Mouse (Mus musculus) embryonic facial prominence, embryonic 12.5 days (tissue): Measurements from ENCODE around the gene Palmd. TPM values are rescaled to one million over a fixed set of nuclear protein-coding genes. Genes with fewer than 3 reads are reported as not detected.

Experiments used
- ATAC-seq: fragments of 200-750 bp; cut with Nextera tagmentation; 2 replicates; pipeline ENCODE4 v1.8.0; 2017; ENCODE audit not compliant: insufficient number of reproducible peaks, insufficient read depth, low FRiP score, low TSS enrichment
- H3K27ac ChIP-seq: fragments of 300-500 bp; sonication (generic); 2 replicates; pipeline ENCODE4 v1.5.1; 2016; ENCODE audit warnings: mild to moderate bottlenecking
- H3K27me3 ChIP-seq: fragments of 300-500 bp; sonication (generic); 2 replicates; pipeline ENCODE4 v1.6.1; 2016; ENCODE audit warnings: mild to moderate bottlenecking, moderate library complexity
- H3K36me3 ChIP-seq: fragments of 300-500 bp; sonication (generic); 2 replicates; pipeline ENCODE4 v1.6.1; 2016; ENCODE audit warnings: mild to moderate bottlenecking
- H3K4me1 ChIP-seq: fragments of 300-500 bp; sonication (generic); 2 replicates; pipeline ENCODE4 v1.6.1; 2016
- H3K4me2 ChIP-seq: fragments of 300-500 bp; sonication (generic); replicated peaks from 2 replicates; pipeline ENCODE4 v1.6.1; 2016; ENCODE audit warnings: mild to moderate bottlenecking, moderate library complexity
- H3K4me3 ChIP-seq: fragments of 300-500 bp; sonication (generic); 2 replicates; pipeline ENCODE4 v1.5.1; 2016; ENCODE audit warnings: mild to moderate bottlenecking
- H3K9ac ChIP-seq: fragments of 300-500 bp; sonication (generic); 2 replicates; pipeline ENCODE4 v1.6.1; 2016; ENCODE audit warnings: mild to moderate bottlenecking, moderate library complexity
- H3K9me3 ChIP-seq: fragments of 300-500 bp; sonication (generic); 2 replicates; pipeline ENCODE4 v1.6.1; 2016; ENCODE audit warnings: mild to moderate bottlenecking, moderate library complexity
- WGBS: fragments of 180-500 bp; shearing (Covaris S2); methylation state at CpG from one replicate; pipeline ENCODE4 v1.1.7; 2016; 5-methylcytosine and 5-hydroxymethylcytosine counted together
- polyA plus RNA-seq: library from polyadenylated mRNA; unstranded; fragments of >200 nt; fragmentation: Nextera tagmentation; extraction: Ambion mirVana; gene quantifications from 2 replicates; pipeline ENCODE4 v1.2.1, GENCODE M21; 2016

Gene Palmd
- polyA plus RNA-seq, 1 experiment from 2014 or later, result 7.3 TPM

DNA sequence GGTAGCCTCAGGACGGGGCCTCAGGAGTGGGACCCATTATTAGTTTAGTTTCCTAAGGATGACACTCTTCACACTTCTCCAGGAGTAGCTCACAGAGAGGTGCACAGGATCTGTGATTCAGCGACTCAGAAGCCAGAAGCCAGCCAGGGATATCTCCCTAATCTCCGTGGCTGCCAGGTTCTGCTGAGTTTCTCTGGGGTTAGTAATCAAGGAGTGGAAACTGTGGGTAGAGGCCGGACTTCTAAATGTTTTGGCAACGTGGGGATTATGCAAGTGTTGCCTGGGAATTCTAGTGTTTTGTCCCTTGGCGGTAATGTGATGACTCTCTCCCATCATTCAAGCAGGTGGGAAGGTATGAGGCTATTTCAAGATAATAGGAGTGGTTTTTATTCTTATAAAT, 13.7 kb downstream of the Palmd start:
- 63% methylated on average over 6 of the region's 6 CpGs for WGBS
- Histone ChIP-seq H3K9me3 (no peaks in the 10 kb centered on the region), H3K27me3 (no peaks in the 10 kb centered on the region), H3K9ac (no peak overlapping the region), H3K4me1 (no peaks in the 10 kb centered on the region), H3K4me3 (no peak overlapping the region), H3K27ac (no peak overlapping the region), H3K36me3 (no peaks in the 10 kb centered on the region), H3K4me2 (no peak overlapping the region)
- ATAC-seq, result no peak

DNA sequence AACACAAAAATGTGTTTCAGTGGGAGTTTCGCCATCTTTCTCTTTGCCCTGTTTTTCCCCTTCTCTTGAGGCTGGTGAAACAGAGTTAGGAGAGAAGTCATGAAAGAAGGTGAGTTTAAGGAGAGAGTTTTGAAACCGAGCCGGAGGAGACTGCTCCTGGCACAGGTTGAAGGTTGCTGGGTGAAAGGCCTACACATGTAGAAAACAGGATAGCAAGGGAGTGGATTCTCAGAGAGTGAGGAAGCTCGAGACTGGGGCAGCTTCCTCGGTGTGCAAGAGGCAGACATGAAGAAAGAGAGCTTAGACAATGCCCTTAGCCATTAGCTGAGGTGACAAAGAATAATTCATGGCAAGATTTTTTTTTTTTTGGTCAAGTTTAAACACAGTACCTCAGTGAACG, 15.4 kb downstream of the Palmd start:
- no peak for ATAC-seq
- Histone ChIP-seq H3K27ac (no peak overlapping the region), H3K4me3 (no peak overlapping the region), H3K4me1 (no peaks in the 10 kb centered on the region), H3K4me2 (no peak overlapping the region), H3K9me3 (no peaks in the 10 kb centered on the region), H3K9ac (no peak overlapping the region), H3K27me3 (no peaks in the 10 kb centered on the region), H3K36me3 (no peaks in the 10 kb centered on the region)
- 84% methylated on average over 6 of the region's 6 CpGs for WGBS

DNA sequence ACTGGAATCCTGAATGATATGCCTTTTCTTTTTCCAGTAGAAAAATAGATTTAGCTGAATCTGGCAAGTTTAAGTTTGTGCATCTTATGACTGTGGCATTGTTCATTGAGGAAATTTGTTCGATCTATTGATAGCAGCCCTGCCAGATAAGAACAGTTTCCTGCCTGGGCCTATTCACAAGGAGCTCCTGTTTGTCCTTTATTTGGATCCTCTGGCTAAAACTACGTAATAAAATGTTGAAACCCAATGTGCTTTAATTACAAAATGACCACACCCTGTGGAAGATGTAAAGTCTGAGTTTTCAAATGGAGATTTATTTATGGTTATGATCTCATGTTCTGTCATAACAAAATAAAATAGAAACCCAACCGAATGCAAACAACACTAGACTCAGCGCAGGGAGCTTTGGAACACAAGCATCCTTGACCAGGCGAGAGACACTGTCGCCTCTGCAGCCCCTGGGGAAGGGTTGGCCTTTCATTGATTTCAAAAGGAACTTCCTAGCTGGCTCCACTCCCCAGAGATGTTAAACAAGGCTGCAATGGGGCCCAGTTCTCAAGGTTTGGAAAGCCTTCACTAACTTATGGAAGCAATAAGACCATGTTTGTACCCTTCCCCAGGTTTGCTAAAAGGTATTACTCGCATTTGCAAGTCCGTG, 16.4 kb downstream of the Palmd start:
- Histone ChIP-seq H3K9me3 (no peaks in the 10 kb centered on the region), H3K27me3 (no peaks in the 10 kb centered on the region), H3K4me1 (no peaks in the 10 kb centered on the region), H3K27ac (no peak overlapping the region), H3K4me3 (no peak overlapping the region), H3K9ac (no peak overlapping the region), H3K4me2 (no peak overlapping the region), H3K36me3 (no peaks in the 10 kb centered on the region)
- ATAC-seq, result no peak
- 75% methylated on average over 8 of the region's 8 CpGs for WGBS

DNA sequence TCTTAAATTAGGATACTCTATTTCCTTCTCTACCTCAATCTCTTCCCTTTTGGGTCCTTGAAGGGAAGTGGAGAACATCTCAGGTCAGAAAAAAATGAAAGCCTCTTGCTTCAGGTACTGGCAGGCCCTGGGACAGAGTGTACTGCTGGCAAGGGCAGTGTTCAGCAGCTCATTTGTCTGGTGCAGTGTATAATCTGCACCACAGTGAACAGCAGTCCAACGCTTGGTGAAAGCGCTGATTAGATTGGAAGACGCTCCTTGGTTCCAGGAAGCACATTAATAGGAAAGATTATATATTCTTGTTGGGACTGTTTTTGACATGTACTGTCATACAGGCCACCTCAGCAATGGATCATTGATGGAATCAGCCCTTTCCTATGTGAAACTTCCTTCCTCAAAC, 17.3 kb downstream of the Palmd start:
- H3K4me2 ChIP-seq, result no peak overlapping the region
- no peaks in the 10 kb centered on the region for H3K4me1 ChIP-seq
- H3K9me3 ChIP-seq, result no peaks in the 10 kb centered on the region
- H3K9ac ChIP-seq, result no peak overlapping the region
- ATAC-seq, result no peak
- no peaks in the 10 kb centered on the region for H3K27me3 ChIP-seq
- no peaks in the 10 kb centered on the region for H3K36me3 ChIP-seq
- no peak overlapping the region for H3K27ac ChIP-seq
- 93% methylated on average over 3 of the region's 3 CpGs for WGBS
- no peak overlapping the region for H3K4me3 ChIP-seq

DNA sequence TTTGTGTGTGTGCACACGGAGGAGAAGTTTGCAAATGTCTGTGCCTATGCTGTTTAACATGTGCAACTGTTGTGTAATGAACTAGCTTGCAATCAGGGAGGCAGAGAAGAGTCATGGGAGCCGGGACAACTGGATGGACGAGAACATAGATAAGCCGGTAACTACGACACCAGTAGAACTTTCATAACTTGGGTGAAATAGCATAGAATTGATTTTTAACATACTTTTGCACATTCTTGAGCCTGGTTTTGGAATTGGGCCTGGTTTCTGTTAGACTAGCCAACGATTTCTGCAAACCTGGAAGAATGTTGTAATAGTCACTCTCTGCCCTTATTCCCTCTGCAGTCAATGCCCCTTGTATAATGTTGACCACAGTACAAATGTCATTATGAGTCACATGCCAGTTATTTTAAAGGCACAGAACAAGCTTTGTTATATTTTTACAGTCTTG, 18.1 kb downstream of the Palmd start:
- no peak for ATAC-seq

DNA sequence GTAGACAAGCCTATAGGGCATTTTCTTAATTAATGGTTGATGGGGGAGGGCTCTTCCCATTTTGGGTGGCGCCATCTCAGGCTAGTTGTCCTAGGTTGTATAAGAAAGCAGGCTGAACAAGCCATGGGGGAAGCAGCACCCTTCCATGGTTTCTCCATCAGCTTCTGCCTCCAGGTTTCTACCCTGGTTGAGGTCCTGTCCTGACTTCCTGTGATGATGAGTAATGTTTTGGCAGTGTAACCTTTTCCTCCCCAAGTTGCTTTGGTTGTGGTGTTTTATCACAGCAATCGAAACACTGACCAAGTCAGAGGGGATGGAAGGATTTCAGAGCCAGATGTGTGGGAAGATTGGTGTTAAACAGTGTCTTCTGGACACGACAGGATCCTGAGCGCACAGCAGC, 22.3 kb downstream of the Palmd start:
- no peaks in the 10 kb centered on the region for H3K36me3 ChIP-seq
- 89% methylated on average over 4 of the region's 4 CpGs for WGBS
- no peaks in the 10 kb centered on the region for H3K4me1 ChIP-seq
- H3K27ac ChIP-seq, result no peak overlapping the region
- H3K4me2 ChIP-seq, result no peak overlapping the region
- H3K9ac ChIP-seq, result no peak overlapping the region
- no peaks in the 10 kb centered on the region for H3K9me3 ChIP-seq
- ATAC-seq, result no peak
- no peaks in the 10 kb centered on the region for H3K27me3 ChIP-seq
- no peak overlapping the region for H3K4me3 ChIP-seq

More for the DNA sequence above, 18.1 kb downstream of the Palmd start:
- Histone ChIP-seq H3K36me3 (no peaks in the 10 kb centered on the region), H3K9ac (no peak overlapping the region), H3K27ac (no peak overlapping the region), H3K4me1 (no peaks in the 10 kb centered on the region), H3K4me3 (no peak overlapping the region), H3K4me2 (no peak overlapping the region), H3K9me3 (no peaks in the 10 kb centered on the region), H3K27me3 (no peaks in the 10 kb centered on the region)
- 81% methylated on average over 6 of the region's 6 CpGs for WGBS

DNA sequence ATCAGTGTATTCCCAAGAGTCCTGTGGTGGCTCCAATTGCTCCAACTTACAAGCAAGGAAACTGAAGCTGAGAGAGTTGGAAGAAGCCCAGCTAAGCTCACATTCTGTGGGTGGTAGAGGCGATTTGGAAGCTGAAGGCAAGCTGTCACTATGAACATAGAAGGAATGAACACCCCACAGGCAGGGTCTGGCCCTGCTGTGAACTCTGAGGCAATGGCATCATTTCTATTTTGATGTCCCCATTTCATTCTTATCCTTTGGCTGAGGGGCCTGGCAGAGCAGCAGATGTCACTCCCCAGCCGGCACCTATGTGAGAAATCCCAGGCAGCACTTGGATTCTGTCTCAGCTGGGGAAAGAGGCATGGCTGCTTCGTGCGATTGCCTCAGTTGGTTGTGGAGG, 25.4 kb downstream of the Palmd start:
- Histone ChIP-seq H3K27me3 (no peaks in the 10 kb centered on the region), H3K27ac (no peak overlapping the region), H3K4me3 (no peak overlapping the region), H3K4me2 (no peak overlapping the region), H3K9ac (no peak overlapping the region), H3K36me3 (no peaks in the 10 kb centered on the region), H3K4me1 (no peaks in the 10 kb centered on the region), H3K9me3 (no peaks in the 10 kb centered on the region)
- no peak for ATAC-seq
- 90% methylated on average over 4 of the region's 4 CpGs for WGBS

DNA sequence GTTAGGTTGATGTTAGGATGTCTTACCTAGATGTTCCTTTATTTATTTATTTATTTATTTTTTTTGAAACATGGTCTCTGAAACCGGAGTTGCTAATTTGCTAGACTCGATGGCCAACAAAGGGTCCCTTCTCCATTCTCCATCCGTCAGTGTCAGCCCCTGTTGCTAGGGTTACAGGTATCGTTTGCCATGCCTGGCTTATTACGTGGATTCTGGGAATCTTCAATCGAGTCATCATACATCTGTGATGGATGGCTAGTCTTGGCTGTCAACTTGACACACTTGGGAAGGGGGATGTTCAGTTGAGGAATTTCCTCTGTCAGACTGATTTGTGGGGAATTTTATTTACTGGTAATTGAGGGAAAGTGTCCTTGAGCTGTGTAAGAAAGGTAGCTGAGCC, 26.0 kb downstream of the Palmd start:
- Histone ChIP-seq H3K36me3 (no peaks in the 10 kb centered on the region), H3K4me3 (no peak overlapping the region), H3K9ac (no peak overlapping the region), H3K4me1 (no peaks in the 10 kb centered on the region), H3K27me3 (no peaks in the 10 kb centered on the region), H3K27ac (no peak overlapping the region), H3K4me2 (no peak overlapping the region), H3K9me3 (no peaks in the 10 kb centered on the region)
- whole genome bisulfite sequencing, result 77% methylated on average over 6 of the region's 6 CpGs
- no peak for ATAC-seq

DNA sequence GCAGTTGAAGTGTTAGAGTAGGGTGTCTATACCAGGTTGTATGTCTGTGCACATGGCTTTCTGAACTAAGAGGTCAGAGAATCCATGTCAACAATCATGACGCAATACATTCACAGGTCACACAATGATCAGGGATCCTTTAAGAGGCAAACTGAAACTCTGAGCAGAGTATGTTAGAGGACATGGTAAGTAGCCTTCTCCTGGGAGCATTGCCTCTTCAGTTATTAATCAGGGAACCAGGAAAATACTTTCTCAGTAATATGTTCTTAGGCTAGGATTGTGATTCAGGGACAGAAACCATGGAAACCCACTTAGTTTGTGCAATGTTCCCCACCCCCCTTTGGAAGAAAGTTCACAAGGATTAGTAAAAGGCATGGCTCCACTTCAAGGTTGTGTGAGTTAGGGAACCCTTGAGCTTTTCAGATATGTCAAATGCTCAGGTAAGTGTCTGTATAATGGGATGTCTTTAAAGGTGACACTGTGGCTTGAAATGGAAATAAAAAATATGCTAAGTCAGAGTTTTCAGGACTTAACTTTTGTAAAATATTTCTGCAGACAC, 27.1 kb downstream of the Palmd start:
- ATAC-seq, result no peak
- no peaks in the 10 kb centered on the region for H3K9me3 ChIP-seq
- H3K4me2 ChIP-seq, result no peak overlapping the region
- WGBS, result 93% methylated on average over 1 of the region's 1 CpGs
- H3K9ac ChIP-seq, result no peak overlapping the region
- no peak overlapping the region for H3K27ac ChIP-seq
- no peaks in the 10 kb centered on the region for H3K27me3 ChIP-seq
- H3K36me3 ChIP-seq, result no peaks in the 10 kb centered on the region
- no peak overlapping the region for H3K4me3 ChIP-seq
- H3K4me1 ChIP-seq, result no peaks in the 10 kb centered on the region

DNA sequence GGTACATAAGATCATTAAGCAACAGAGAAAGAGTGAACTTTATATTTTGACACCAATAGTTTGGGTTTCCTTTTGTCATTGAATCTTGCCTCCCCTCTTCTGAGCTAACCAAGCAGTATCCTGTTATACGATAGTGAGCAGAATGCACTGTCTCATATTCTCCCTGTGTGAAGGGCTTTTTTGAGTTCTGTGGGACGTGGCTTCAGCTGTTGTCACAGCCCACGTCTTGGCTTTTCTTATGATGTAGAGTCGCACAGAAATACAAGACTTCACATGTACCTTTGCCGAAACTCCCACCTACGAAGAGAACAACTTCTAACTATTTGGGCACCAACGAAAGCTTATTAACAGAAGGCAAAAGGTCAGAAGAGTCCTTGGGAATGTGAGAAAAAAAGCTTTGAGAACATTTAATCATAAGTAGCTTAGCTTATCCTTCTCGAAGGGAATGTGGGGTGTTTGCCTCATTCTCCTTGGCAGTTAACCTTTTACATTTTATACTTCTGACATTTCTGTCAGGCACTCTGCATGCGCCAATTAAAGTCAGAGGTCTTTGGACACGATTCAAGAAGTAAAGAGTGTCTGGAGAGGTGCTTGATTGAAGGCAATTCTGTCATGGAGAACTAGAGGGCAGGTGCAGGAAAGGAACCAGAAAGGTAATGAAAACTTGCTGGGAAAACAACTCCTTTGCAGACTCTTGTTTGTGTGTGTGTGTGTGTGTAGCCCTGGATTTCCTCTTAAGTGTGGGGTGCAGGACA, 27.8 kb downstream of the Palmd start:
- WGBS, result 76% methylated on average over 10 of the region's 10 CpGs
- no peak overlapping the region for H3K4me3 ChIP-seq
- no peak overlapping the region for H3K9ac ChIP-seq
- no peak overlapping the region for H3K4me2 ChIP-seq
- H3K27ac ChIP-seq, result no peak overlapping the region
- H3K9me3 ChIP-seq, result no peaks in the 10 kb centered on the region
- no peaks in the 10 kb centered on the region for H3K36me3 ChIP-seq
- no peaks in the 10 kb centered on the region for H3K4me1 ChIP-seq
- no peaks in the 10 kb centered on the region for H3K27me3 ChIP-seq
- ATAC-seq, result no peak

DNA sequence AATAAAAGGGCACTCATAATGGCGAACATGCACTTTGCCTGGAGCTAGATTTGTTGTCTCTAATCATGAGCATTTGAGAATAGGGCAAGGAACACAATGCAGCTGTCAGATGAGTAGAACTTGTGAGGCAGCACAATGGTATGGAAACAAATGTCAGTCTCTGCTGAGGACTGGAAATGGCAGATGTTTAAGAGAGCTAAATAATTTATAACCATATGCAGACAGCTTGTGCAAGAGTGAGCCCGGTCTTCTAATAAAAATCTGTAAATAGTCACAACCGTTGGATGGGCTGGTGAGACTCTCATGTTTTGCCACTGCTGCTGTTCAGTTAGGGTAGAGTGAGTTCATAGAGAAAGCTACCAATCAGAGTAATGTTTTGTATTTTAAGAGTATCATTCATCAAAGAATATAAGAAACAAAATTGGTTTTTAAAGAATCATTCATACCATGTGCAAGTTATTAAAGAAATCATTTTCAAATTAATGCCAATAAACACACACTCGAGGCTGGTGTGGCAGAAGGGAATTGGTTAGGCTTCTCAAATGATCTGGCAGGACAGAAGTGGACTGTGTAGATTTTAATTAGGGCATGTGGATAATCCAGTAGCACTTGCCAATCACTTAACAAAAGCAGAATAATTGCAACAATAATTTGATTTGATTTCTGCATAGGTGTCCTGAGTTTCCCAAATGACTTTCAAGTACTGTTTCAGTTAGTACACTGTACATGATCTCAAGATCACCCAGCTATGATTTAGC, 31.7 kb downstream of the Palmd start:
- H3K4me1 ChIP-seq, result no peaks in the 10 kb centered on the region
- no peaks in the 10 kb centered on the region for H3K9me3 ChIP-seq
- no peak overlapping the region for H3K27ac ChIP-seq
- no peak overlapping the region for H3K9ac ChIP-seq
- 61% methylated on average over 4 of the region's 4 CpGs for WGBS
- no peak for ATAC-seq
- H3K27me3 ChIP-seq, result no peaks in the 10 kb centered on the region
- H3K36me3 ChIP-seq, result no peaks in the 10 kb centered on the region
- no peak overlapping the region for H3K4me2 ChIP-seq
- no peak overlapping the region for H3K4me3 ChIP-seq

DNA sequence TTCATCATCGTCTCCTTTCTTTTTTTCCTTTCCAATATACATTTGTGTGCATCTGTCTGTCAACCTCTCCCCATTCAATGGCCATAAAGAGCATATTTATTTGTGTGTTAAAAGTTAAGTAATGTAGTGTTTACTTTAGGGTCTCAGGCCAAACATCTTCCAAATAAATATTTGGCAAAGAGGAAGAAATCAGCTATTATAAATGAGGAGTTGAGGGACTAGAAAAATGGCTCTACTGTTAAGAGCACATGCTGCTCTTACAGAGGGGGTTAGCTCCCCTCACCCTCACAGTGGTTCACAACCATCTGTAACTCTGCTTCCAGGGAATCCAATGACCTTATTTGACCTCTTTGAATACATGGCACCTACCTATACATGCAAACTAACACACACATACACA, 35.6 kb downstream of the Palmd start:
- ATAC-seq, result no peak
- H3K27me3 ChIP-seq, result no peaks in the 10 kb centered on the region
- H3K9me3 ChIP-seq, result no peaks in the 10 kb centered on the region
- H3K4me3 ChIP-seq, result no peak overlapping the region
- H3K27ac ChIP-seq, result no peak overlapping the region
- no peak overlapping the region for H3K9ac ChIP-seq
- 90% methylated on average over 1 of the region's 1 CpGs for WGBS
- no peak overlapping the region for H3K4me2 ChIP-seq
- H3K36me3 ChIP-seq, result no peaks in the 10 kb centered on the region
- H3K4me1 ChIP-seq, result no peaks in the 10 kb centered on the region
